Mouse (Mus musculus): ENCODE results near the gene 2210408I21Rik. TPM values are rescaled to one million over a fixed set of nuclear protein-coding genes. Genes with fewer than 3 reads are reported as not detected.

Gene 2210408I21Rik
- polyA plus RNA-seq, 1 experiment from 2014 or later = 13.7 TPM

DNA sequence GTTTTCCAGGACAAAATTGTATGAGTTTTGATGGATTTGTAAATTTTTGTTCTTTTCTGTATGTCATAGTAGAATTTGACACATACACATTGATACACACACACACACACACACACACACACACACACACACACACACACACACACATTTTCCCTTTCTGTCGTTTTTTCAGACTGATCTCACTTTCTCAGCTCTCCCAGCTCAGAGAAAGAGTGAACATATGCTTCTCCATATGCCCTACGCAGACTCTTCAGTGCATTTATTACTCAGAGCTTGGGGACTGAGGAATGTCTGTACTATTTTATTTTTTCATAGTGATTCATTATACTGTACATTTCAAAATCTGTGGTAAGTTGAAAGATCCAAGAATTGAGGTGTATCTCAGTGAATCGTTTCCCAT lies 160.2 kb downstream of the 2210408I21Rik start:
- H3K4me1 ChIP-seq (ENCODE audit: control insufficient read depth, insufficient read depth, low read length) = no peaks in the 10 kb centered on the region
- WGBS = 90% methylated on average over 3 of the region's 3 CpGs
- H3K4me2 ChIP-seq (ENCODE audit: low read depth, low read length) = no peak overlapping the region
- H3K36me3 ChIP-seq (replicated peaks; ENCODE audit: control insufficient read depth, insufficient read depth, low read depth, low read length) = no peaks in the 10 kb centered on the region
- DNase-seq (ENCODE audit: low spot score) (no peak), ATAC-seq (replicated peaks; ENCODE audit: insufficient number of reproducible peaks, low FRiP score, low TSS enrichment, low read depth) (no peak)
- no peak overlapping the region for H3K27ac ChIP-seq (replicated peaks; ENCODE audit: low read depth, low read length)
- H3K4me3 ChIP-seq (ENCODE audit: low read depth, low read length) = no peak overlapping the region
- H3K9ac ChIP-seq (replicated peaks; ENCODE audit: low read length) = no peak overlapping the region
- H3K27me3 ChIP-seq (ENCODE audit: control insufficient read depth, insufficient read depth, low read length) = no peaks in the 10 kb centered on the region
- no peaks in the 10 kb centered on the region for H3K9me3 ChIP-seq (replicated peaks; ENCODE audit: control insufficient read depth, low read length)

DNA sequence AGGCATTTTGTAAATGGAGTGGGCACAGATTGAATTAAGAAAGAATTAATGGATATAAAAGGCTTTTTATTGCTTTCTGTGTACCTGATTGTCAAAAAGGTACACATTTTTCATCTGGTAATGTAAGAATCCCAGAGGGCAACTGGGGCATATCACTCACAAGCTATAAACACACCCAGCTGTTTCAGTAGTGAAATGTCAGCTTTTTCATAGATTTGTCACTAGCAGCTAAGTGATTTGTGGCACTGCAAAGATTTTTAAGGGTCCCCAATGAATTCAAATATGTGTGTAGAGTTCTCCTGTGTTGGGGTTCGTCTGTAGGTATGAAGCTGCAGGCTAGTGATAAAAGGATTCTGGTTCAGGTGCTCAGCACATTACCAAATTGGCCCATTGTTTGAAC lies 188.8 kb downstream of the 2210408I21Rik start:
- no peak for ATAC-seq (replicated peaks; ENCODE audit: insufficient number of reproducible peaks, low FRiP score, low TSS enrichment, low read depth)
- WGBS = 27% methylated on average over 1 of the region's 1 CpGs

DNA sequence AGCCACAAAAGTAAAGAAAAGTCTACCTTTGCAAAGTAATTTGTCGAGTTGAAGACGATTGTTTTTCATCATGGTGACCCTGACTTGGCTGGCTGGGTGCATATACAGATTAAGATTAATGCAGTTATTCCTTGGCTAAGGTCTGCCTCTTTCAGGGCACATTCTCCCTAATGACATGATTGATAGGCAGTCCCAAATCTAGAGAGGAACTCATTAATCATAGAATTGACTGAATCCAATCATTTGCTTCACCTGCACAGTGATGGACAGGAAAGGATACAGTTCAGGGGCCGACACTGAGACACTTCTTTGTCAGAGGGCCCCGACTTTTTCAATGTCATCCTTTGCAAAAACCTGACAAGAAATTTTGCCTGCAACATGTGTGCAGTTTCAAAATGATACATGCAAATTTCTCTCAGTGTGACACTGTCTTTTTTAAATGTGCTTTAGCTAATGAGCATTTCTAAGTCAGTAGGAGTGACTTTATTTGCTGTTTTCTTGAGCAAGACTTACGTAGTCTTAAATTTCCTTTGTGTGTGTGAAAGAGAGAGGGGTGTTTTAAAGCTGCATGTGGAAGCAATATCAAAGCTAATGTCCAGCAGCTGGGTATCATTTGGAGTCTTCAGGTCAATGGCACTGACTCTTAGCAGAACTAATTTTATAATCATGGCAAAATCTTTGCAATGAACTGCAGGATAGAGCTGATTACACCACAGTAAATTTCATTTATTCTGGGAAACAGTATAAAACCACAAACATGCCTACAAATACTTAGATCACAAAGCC lies 191.0 kb downstream of the 2210408I21Rik start:
- ATAC-seq (replicated peaks; ENCODE audit: insufficient number of reproducible peaks, low FRiP score, low TSS enrichment, low read depth) (no peak), DNase-seq (ENCODE audit: low spot score) (peak; percentile 82)
- no peak overlapping the region for H3K27ac ChIP-seq (replicated peaks; ENCODE audit: low read depth, low read length)

More for the DNA sequence above, 188.8 kb downstream of the 2210408I21Rik start:
- Histone ChIP-seq H3K27ac (replicated peaks; ENCODE audit: low read depth, low read length) (no peak overlapping the region), H3K4me3 (ENCODE audit: low read depth, low read length) (no peak overlapping the region), H3K4me1 (ENCODE audit: control insufficient read depth, insufficient read depth, low read length) (no peaks in the 10 kb centered on the region), H3K9me3 (replicated peaks; ENCODE audit: control insufficient read depth, low read length) (no peaks in the 10 kb centered on the region), H3K36me3 (replicated peaks; ENCODE audit: control insufficient read depth, insufficient read depth, low read depth, low read length) (no peaks in the 10 kb centered on the region), H3K27me3 (ENCODE audit: control insufficient read depth, insufficient read depth, low read length) (no peaks in the 10 kb centered on the region), H3K4me2 (ENCODE audit: low read depth, low read length) (no peak overlapping the region), H3K9ac (replicated peaks; ENCODE audit: low read length) (no peak overlapping the region)
- peak; percentile 15 for DNase-seq (ENCODE audit: low spot score)

GRCm38 (mm10) chr13:77342097-77342496 lies 206.8 kb downstream of the 2210408I21Rik start:
- no peaks in the 10 kb centered on the region for H3K36me3 ChIP-seq (replicated peaks; ENCODE audit: control insufficient read depth, insufficient read depth, low read depth, low read length)
- no peaks in the 10 kb centered on the region for H3K4me1 ChIP-seq (ENCODE audit: control insufficient read depth, insufficient read depth, low read length)
- H3K27ac ChIP-seq (replicated peaks; ENCODE audit: low read depth, low read length) = no peak overlapping the region
- no peaks in the 10 kb centered on the region for H3K9me3 ChIP-seq (replicated peaks; ENCODE audit: control insufficient read depth, low read length)
- no peak overlapping the region for H3K4me2 ChIP-seq (ENCODE audit: low read depth, low read length)
- DNase-seq (ENCODE audit: low spot score) (no peak), ATAC-seq (replicated peaks; ENCODE audit: insufficient number of reproducible peaks, low FRiP score, low TSS enrichment, low read depth) (no peak)
- 80% methylated on average over 2 of the region's 2 CpGs for WGBS
- no peaks in the 10 kb centered on the region for H3K27me3 ChIP-seq (ENCODE audit: control insufficient read depth, insufficient read depth, low read length)
- no peak overlapping the region for H3K9ac ChIP-seq (replicated peaks; ENCODE audit: low read length)
- H3K4me3 ChIP-seq (ENCODE audit: low read depth, low read length) = no peak overlapping the region

More for the DNA sequence above, 191.0 kb downstream of the 2210408I21Rik start:
- Histone ChIP-seq H3K36me3 (replicated peaks; ENCODE audit: control insufficient read depth, insufficient read depth, low read depth, low read length) (no peaks in the 10 kb centered on the region), H3K4me1 (ENCODE audit: control insufficient read depth, insufficient read depth, low read length) (no peaks in the 10 kb centered on the region), H3K4me3 (ENCODE audit: low read depth, low read length) (no peak overlapping the region), H3K4me2 (ENCODE audit: low read depth, low read length) (no peak overlapping the region), H3K27me3 (ENCODE audit: control insufficient read depth, insufficient read depth, low read length) (no peaks in the 10 kb centered on the region), H3K9ac (replicated peaks; ENCODE audit: low read length) (no peak overlapping the region), H3K9me3 (replicated peaks; ENCODE audit: control insufficient read depth, low read length) (no peaks in the 10 kb centered on the region)
- 35% methylated on average over 5 of the region's 5 CpGs for WGBS

GRCm38 (mm10) chr13:77385448-77385970 lies 250.2 kb downstream of the 2210408I21Rik start:
- Histone ChIP-seq H3K4me1 (ENCODE audit: control insufficient read depth, insufficient read depth, low read length) (no peaks in the 10 kb centered on the region), H3K27ac (replicated peaks; ENCODE audit: low read depth, low read length) (no peak overlapping the region), H3K27me3 (ENCODE audit: control insufficient read depth, insufficient read depth, low read length) (no peaks in the 10 kb centered on the region), H3K4me3 (ENCODE audit: low read depth, low read length) (no peak overlapping the region), H3K4me2 (ENCODE audit: low read depth, low read length) (no peak overlapping the region), H3K9me3 (replicated peaks; ENCODE audit: control insufficient read depth, low read length) (no peaks in the 10 kb centered on the region), H3K36me3 (replicated peaks; ENCODE audit: control insufficient read depth, insufficient read depth, low read depth, low read length) (no peaks in the 10 kb centered on the region), H3K9ac (replicated peaks; ENCODE audit: low read length) (no peak overlapping the region)
- ATAC-seq (replicated peaks; ENCODE audit: insufficient number of reproducible peaks, low FRiP score, low TSS enrichment, low read depth) (no peak), DNase-seq (ENCODE audit: low spot score) (no peak)
- WGBS = 87% methylated on average over 3 of the region's 3 CpGs

GRCm38 (mm10) chr13:77386001-77386400 lies 250.7 kb downstream of the 2210408I21Rik start:
- Histone ChIP-seq H3K9ac (replicated peaks; ENCODE audit: low read length) (no peak overlapping the region), H3K27ac (replicated peaks; ENCODE audit: low read depth, low read length) (no peak overlapping the region), H3K36me3 (replicated peaks; ENCODE audit: control insufficient read depth, insufficient read depth, low read depth, low read length) (no peaks in the 10 kb centered on the region), H3K4me2 (ENCODE audit: low read depth, low read length) (no peak overlapping the region), H3K4me1 (ENCODE audit: control insufficient read depth, insufficient read depth, low read length) (no peaks in the 10 kb centered on the region), H3K27me3 (ENCODE audit: control insufficient read depth, insufficient read depth, low read length) (no peaks in the 10 kb centered on the region), H3K9me3 (replicated peaks; ENCODE audit: control insufficient read depth, low read length) (no peaks in the 10 kb centered on the region), H3K4me3 (ENCODE audit: low read depth, low read length) (no peak overlapping the region)
- WGBS = 88% methylated on average over 4 of the region's 4 CpGs
- ATAC-seq (replicated peaks; ENCODE audit: insufficient number of reproducible peaks, low FRiP score, low TSS enrichment, low read depth) (no peak), DNase-seq (ENCODE audit: low spot score) (no peak)

DNA sequence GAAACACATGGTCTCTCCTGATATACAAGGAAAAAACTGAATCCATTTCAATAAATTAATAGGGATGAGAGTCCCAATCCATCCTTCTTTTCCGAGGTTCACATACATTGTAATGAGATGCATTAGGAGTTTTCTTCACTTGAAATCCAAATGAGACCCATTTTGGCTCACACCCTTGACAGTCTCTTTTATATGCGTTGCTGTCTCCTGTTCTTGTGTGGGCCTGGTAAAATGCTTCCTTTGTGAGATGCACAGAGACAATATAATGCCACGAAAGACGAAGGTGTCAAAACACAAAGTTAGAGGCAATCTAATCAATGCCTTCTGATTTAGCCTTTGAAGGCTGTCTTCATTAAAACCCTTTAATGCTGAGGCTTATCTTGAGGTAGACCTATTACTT lies 252.8 kb downstream of the 2210408I21Rik start:
- Histone ChIP-seq H3K4me3 (ENCODE audit: low read depth, low read length) (no peak overlapping the region), H3K4me2 (ENCODE audit: low read depth, low read length) (no peak overlapping the region), H3K27ac (replicated peaks; ENCODE audit: low read depth, low read length) (no peak overlapping the region), H3K4me1 (ENCODE audit: control insufficient read depth, insufficient read depth, low read length) (no peaks in the 10 kb centered on the region), H3K27me3 (ENCODE audit: control insufficient read depth, insufficient read depth, low read length) (no peaks in the 10 kb centered on the region), H3K9ac (replicated peaks; ENCODE audit: low read length) (no peak overlapping the region), H3K36me3 (replicated peaks; ENCODE audit: control insufficient read depth, insufficient read depth, low read depth, low read length) (no peaks in the 10 kb centered on the region), H3K9me3 (replicated peaks; ENCODE audit: control insufficient read depth, low read length) (no peaks in the 10 kb centered on the region)
- DNase-seq (ENCODE audit: low spot score) = no peak
- ATAC-seq (replicated peaks; ENCODE audit: insufficient number of reproducible peaks, low FRiP score, low TSS enrichment, low read depth) = no peak
- 82% methylated on average over 4 of the region's 4 CpGs for WGBS

DNA sequence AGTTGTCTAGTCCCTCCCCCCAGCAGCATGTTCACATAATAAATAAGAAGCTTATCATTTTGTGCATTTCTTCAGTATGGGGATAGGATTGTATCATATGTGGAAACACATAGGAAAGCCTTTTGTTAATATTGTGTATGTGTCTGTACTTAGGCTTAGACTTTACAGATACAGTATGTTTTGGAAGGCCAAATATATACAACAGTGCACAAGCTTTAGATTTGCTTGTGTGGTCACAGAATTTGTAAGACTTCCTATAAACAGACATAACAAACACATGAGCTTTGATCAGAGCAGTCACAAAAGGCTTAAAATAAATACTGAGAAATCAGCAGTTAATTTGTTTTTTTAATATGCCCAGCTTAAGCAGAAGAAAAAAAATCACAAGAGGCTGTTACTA lies 253.9 kb downstream of the 2210408I21Rik start:
- no peaks in the 10 kb centered on the region for H3K9me3 ChIP-seq (replicated peaks; ENCODE audit: control insufficient read depth, low read length)
- no peaks in the 10 kb centered on the region for H3K4me1 ChIP-seq (ENCODE audit: control insufficient read depth, insufficient read depth, low read length)
- no peak overlapping the region for H3K27ac ChIP-seq (replicated peaks; ENCODE audit: low read depth, low read length)
- DNase-seq (ENCODE audit: low spot score) = no peak
- no peak overlapping the region for H3K4me2 ChIP-seq (ENCODE audit: low read depth, low read length)
- ATAC-seq (replicated peaks; ENCODE audit: insufficient number of reproducible peaks, low FRiP score, low TSS enrichment, low read depth) = no peak
- H3K27me3 ChIP-seq (ENCODE audit: control insufficient read depth, insufficient read depth, low read length) = no peaks in the 10 kb centered on the region
- no peaks in the 10 kb centered on the region for H3K36me3 ChIP-seq (replicated peaks; ENCODE audit: control insufficient read depth, insufficient read depth, low read depth, low read length)
- no peak overlapping the region for H3K9ac ChIP-seq (replicated peaks; ENCODE audit: low read length)
- H3K4me3 ChIP-seq (ENCODE audit: low read depth, low read length) = no peak overlapping the region

Data from embryonic facial prominence, embryonic 11.5 days (tissue).